Mouse (Mus musculus) heart, postnatal 0 days (tissue): ENCODE results near the gene Slc6a18.
"Not testable (repeated sequence)": the region's sequence is repeated elsewhere in the genome, so short reads cannot be mapped to it uniquely, and the experiment has no call there.

ENCODE experiments used
- CTCF ChIP-seq: IDR thresholded peaks from 2 replicates; pipeline ENCODE4 v1.5.1; 2016; ENCODE audit warnings: antibody characterized with exemption, control low read depth, low read depth
- EP300 ChIP-seq: IDR thresholded peaks from 2 replicates; pipeline ENCODE4 v1.6.1; 2016; ENCODE audit warnings: antibody characterized with exemption, low read depth

DNA sequence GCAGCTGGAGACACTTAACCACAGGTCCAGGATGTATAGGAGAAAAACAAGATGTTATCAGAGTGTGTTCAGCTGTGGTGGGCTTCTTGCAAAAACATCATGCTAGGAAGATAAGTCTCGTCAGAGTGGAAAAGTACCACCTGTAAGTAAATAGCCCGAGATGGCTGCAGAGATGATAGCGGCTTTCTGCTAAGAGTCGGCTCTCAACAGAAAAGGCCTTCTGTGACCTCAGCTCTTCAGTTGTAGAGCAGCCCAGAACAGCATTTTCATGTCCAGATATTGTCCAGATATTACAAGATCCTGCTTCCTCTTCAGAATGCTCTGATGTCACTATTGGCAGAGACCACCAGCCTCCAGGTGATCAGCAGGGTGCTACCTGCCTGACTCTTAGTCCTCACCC, 25.7 kb upstream of the Slc6a18 start:
- TF ChIP-seq CTCF, EP300: not testable (repeated sequence)
